Mouse (Mus musculus) layer of hippocampus, postnatal 25 days (tissue): ENCODE results near the gene Cib3. TPM values are rescaled to one million over a fixed set of nuclear protein-coding genes. Genes with fewer than 3 reads are reported as not detected.

Experiments used
- total RNA-seq, 2 experiments: library from RNA; stranded (reverse); gene quantifications; 2 replicates each; pipeline ENCODE4 v1.2.3; 2021

Gene Cib3
- total RNA-seq, 2 experiments from 2014 or later, result not detected

Other genes starting within 250 kb of the Cib3 start
- gene Cyp4f18, start 203.2 kb downstream of the Cib3 start, total RNA-seq, result not detected
- not detected for gene Olfr372, start 171.6 kb downstream of the Cib3 start, total RNA-seq
- gene Olfr373, start 129.7 kb downstream of the Cib3 start, total RNA-seq, result not detected
- not detected for gene Olfr374, start 105.8 kb downstream of the Cib3 start, total RNA-seq
- 10 to 100 TPM; 26.2 to 27.5 TPM for gene Tpm4, start 77.9 kb downstream of the Cib3 start, total RNA-seq
- gene Rab8a, start 51.6 kb downstream of the Cib3 start, total RNA-seq, result 10 to 100 TPM; 40.0 to 41.2 TPM
- not detected for gene Hsh2d, start 23.2 kb downstream of the Cib3 start, total RNA-seq
- not detected for gene Gm11034, start 799 bp upstream of the Cib3 start, total RNA-seq
- gene Fam32a, start 6.9 kb upstream of the Cib3 start, total RNA-seq, result 10 to 100 TPM; 57.4 to 60.6 TPM
- 10 to 100 TPM; 85.8 to 96.2 TPM for gene Ap1m1, start 27.2 kb upstream of the Cib3 start, total RNA-seq
- 1 to 10 TPM; 6.6 to 7.9 TPM for gene Gm10282, start 92.4 kb upstream of the Cib3 start, total RNA-seq
- 10 to 100 TPM; 14.3 to 18.0 TPM for gene Klf2, start 106.2 kb upstream of the Cib3 start, total RNA-seq
- gene Eps15l1, start 208.6 kb upstream of the Cib3 start, total RNA-seq, result 10 to 100 TPM; 58.9 to 72.2 TPM
- under 1 TPM; 0.69 to 0.85 TPM for gene Calr3, start 231.0 kb upstream of the Cib3 start, total RNA-seq
- gene 1700030K09Rik, start 231.0 kb upstream of the Cib3 start, total RNA-seq, result 10 to 100 TPM; 12.9 to 15.4 TPM